Comparison of ENCODE assay signal across 27 mouse cellular contexts in genomic region chr14:62963632-62964031, GRCm38 (mm10). TPM values are rescaled to one million over a fixed set of nuclear protein-coding genes. Genes with fewer than 3 reads are reported as not detected.
"Had no signal": no experiment of that assay in that cellular context is flagged by ENCODE, and none has a peak within 500 bp of the region (broad histone marks: within the 10 kb centered on the region; RNA-seq: fewer than 3 reads in every experiment).

No protein-coding gene starts in this region.

- ATAC-seq: midbrain, embryonic 13.5 days; midbrain, embryonic 16.5 days had no signal

- H3K4me3 ChIP-seq: midbrain, embryonic 10.5 days; midbrain, embryonic 13.5 days; myocyte; neural tube, embryonic 13.5 days; neural tube, embryonic 15.5 days had no signal

- H3K9ac ChIP-seq: liver, embryonic 14.5 days; lung, embryonic 14.5 days; midbrain, embryonic 13.5 days; neural tube, embryonic 13.5 days; neural tube, embryonic 15.5 days had no signal

- H3K27ac ChIP-seq: liver, embryonic 14.5 days; midbrain, embryonic 10.5 days; midbrain, embryonic 13.5 days; neural tube, embryonic 13.5 days; neural tube, embryonic 15.5 days had no signal

- H3K27me3 ChIP-seq: midbrain, embryonic 13.5 days; neural tube, embryonic 13.5 days; neural tube, embryonic 15.5 days had no signal

- H3K9me3 ChIP-seq: midbrain, embryonic 10.5 days; midbrain, embryonic 13.5 days; neural tube, embryonic 13.5 days; neural tube, embryonic 15.5 days had no signal

- DNase-seq: lung, adult 18-20 months; lung, embryonic 14.5 days; lung, postnatal 10 days; lung, postnatal 4 days; retina, postnatal 1 day; right cerebral cortex, adult 18-20 months; right cerebral cortex, postnatal 25 days; right cerebral cortex, postnatal 4 days; spleen, adult 18-20 months; thymus, adult 2 months; thymus, postnatal 25 days; thymus, postnatal 4 days had no signal

RNA-seq across cellular contexts. Expression of gene Defb48, which starts 20.7 kb away (rescaled TPM):
- total RNA-seq: megakaryocyte-erythroid progenitor cell, adult 5-6 weeks had no signal
- polyA plus RNA-seq: liver, embryonic 14.5 days; liver, embryonic 16.5 days; lung, embryonic 14.5 days; lung, embryonic 16.5 days; midbrain, embryonic 10.5 days; midbrain, embryonic 13.5 days; midbrain, embryonic 16.5 days; neural tube, embryonic 11.5 days; neural tube, embryonic 13.5 days; neural tube, embryonic 15.5 days; small intestine, adult 2 months; stomach, embryonic 14.5 days; stomach, embryonic 16.5 days; thymus, adult 2 months; urinary bladder, adult 2 months had no signal

RNA-seq across cellular contexts. Expression of gene Defb47, which starts 34.2 kb away (rescaled TPM):
- total RNA-seq: megakaryocyte-erythroid progenitor cell, adult 5-6 weeks had no signal
- polyA plus RNA-seq: liver, embryonic 14.5 days; liver, embryonic 16.5 days; lung, embryonic 14.5 days; lung, embryonic 16.5 days; midbrain, embryonic 10.5 days; midbrain, embryonic 13.5 days; midbrain, embryonic 16.5 days; neural tube, embryonic 11.5 days; neural tube, embryonic 13.5 days; neural tube, embryonic 15.5 days; small intestine, adult 2 months; stomach, embryonic 14.5 days; stomach, embryonic 16.5 days; thymus, adult 2 months; urinary bladder, adult 2 months had no signal

RNA-seq across cellular contexts. Expression of gene Defb43, which starts 47.9 kb away (rescaled TPM):
- total RNA-seq: megakaryocyte-erythroid progenitor cell, adult 5-6 weeks had no signal
- polyA plus RNA-seq: liver, embryonic 14.5 days; liver, embryonic 16.5 days; lung, embryonic 14.5 days; lung, embryonic 16.5 days; midbrain, embryonic 10.5 days; midbrain, embryonic 13.5 days; midbrain, embryonic 16.5 days; myocyte; neural tube, embryonic 11.5 days; neural tube, embryonic 13.5 days; neural tube, embryonic 15.5 days; small intestine, adult 2 months; stomach, embryonic 14.5 days; stomach, embryonic 16.5 days; thymus, adult 2 months; urinary bladder, adult 2 months had no signal
